Mouse (Mus musculus) heart, embryonic 13.5 days (tissue): ENCODE data around the gene Isg20. TPM values are rescaled to one million over a fixed set of nuclear protein-coding genes. Genes with fewer than 3 reads are reported as not detected.

Experiments used
- ATAC-seq: fragments of 200-750 bp; cut with Nextera tagmentation; 2 replicates; pipeline ENCODE4 v1.8.0; 2017; ENCODE audit warnings: moderate TSS enrichment; ENCODE audit not compliant: insufficient number of reproducible peaks, low FRiP score, low TSS enrichment; ENCODE audit errors: extremely low read depth
- H3K27ac ChIP-seq: fragments of 300-500 bp; sonication (generic); replicated peaks from 2 replicates; pipeline ENCODE4 v1.5.1; 2015; ENCODE audit warnings: moderate library complexity, mild to moderate bottlenecking, inconsistent platforms
- H3K27me3 ChIP-seq: fragments of 300-500 bp; sonication (generic); replicated peaks from 2 replicates; pipeline ENCODE4 v1.6.1; 2015; ENCODE audit warnings: mild to moderate bottlenecking, inconsistent platforms
- H3K36me3 ChIP-seq: fragments of 300-500 bp; sonication (generic); 2 replicates; pipeline ENCODE4 v1.6.1; 2015; ENCODE audit warnings: mild to moderate bottlenecking, inconsistent platforms
- H3K4me1 ChIP-seq: fragments of 300-500 bp; sonication (generic); 2 replicates; pipeline ENCODE4 v1.6.1; 2015; ENCODE audit warnings: inconsistent platforms
- H3K4me2 ChIP-seq: fragments of 300-500 bp; sonication (generic); 2 replicates; pipeline ENCODE4 v1.6.1; 2015; ENCODE audit warnings: inconsistent platforms, mild to moderate bottlenecking, moderate library complexity
- H3K4me3 ChIP-seq: fragments of 300-500 bp; sonication (generic); 2 replicates; pipeline ENCODE4 v1.5.1; 2015; ENCODE audit warnings: moderate library complexity, mild to moderate bottlenecking, inconsistent platforms
- H3K9ac ChIP-seq: fragments of 300-500 bp; sonication (generic); 2 replicates; pipeline ENCODE4 v1.6.1; 2015; ENCODE audit warnings: inconsistent platforms, mild to moderate bottlenecking, moderate library complexity
- H3K9me3 ChIP-seq: fragments of 300-500 bp; sonication (generic); 2 replicates; pipeline ENCODE4 v1.6.1; 2016; ENCODE audit warnings: inconsistent platforms
- WGBS: fragments of 180-500 bp; shearing (Covaris S2); methylation state at CpG from one replicate; pipeline ENCODE4 v1.1.7; 2015; ENCODE audit warnings: mixed read lengths; 5-methylcytosine and 5-hydroxymethylcytosine counted together
- polyA plus RNA-seq: library from polyadenylated mRNA; unstranded; fragments of >200 nt; fragmentation: Nextera tagmentation; extraction: Ambion mirVana; gene quantifications from 2 replicates; pipeline ENCODE4 v1.2.1, GENCODE M21; 2015

Gene Isg20
- polyA plus RNA-seq, 1 experiment from 2014 or later: 0.91 TPM

DNA sequence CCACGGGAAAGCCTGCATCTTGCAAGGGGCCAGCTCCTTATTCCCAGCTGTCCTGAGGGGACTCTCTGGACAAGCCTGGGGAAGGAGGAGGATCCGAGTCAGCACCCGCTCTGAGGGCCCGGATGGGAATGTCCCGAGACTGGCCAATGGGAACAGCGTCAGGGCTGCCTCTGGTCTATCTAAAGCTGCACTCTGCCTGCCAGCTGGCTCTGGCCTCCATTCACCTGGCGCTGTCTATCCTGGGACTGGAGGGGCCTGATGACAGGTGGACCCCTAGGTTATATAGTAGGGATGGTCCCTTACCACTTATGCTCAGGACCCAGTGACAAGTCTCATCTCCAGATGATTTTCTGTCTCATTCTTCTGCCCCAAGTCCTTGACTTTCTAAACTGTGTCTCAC lies 11.6 kb downstream of the Isg20 start:
- H3K27ac ChIP-seq: no peak overlapping the region
- no peak overlapping the region for H3K4me2 ChIP-seq
- peaks cover 41% of the 10 kb centered on the region for H3K27me3 ChIP-seq
- ATAC-seq: no peak; the same call in 1 of the 2 replicates
- 62% methylated on average over 7 of the region's 7 CpGs for WGBS
- H3K9ac ChIP-seq: no peak overlapping the region
- no peaks in the 10 kb centered on the region for H3K4me1 ChIP-seq
- H3K36me3 ChIP-seq: no peaks in the 10 kb centered on the region
- H3K9me3 ChIP-seq: no peaks in the 10 kb centered on the region
- no peak overlapping the region for H3K4me3 ChIP-seq

GRCm38 (mm10) chr7:78925680-78926079 lies 12.5 kb downstream of the Isg20 start:
- H3K9ac ChIP-seq: no peak overlapping the region
- no peak overlapping the region for H3K4me2 ChIP-seq
- H3K27me3 ChIP-seq: peaks cover 41% of the 10 kb centered on the region
- H3K9me3 ChIP-seq: no peaks in the 10 kb centered on the region
- no peak overlapping the region for H3K27ac ChIP-seq
- ATAC-seq: no peak
- H3K4me1 ChIP-seq: no peaks in the 10 kb centered on the region
- H3K4me3 ChIP-seq: no peak overlapping the region
- no peaks in the 10 kb centered on the region for H3K36me3 ChIP-seq
- 78% methylated on average over 7 of the region's 7 CpGs for WGBS

GRCm38 (mm10) chr7:78926156-78926555 lies 12.9 kb downstream of the Isg20 start:
- H3K27ac ChIP-seq: no peak overlapping the region
- no peak for ATAC-seq
- no peak overlapping the region for H3K4me2 ChIP-seq
- H3K4me3 ChIP-seq: no peak overlapping the region
- no peaks in the 10 kb centered on the region for H3K4me1 ChIP-seq
- H3K9me3 ChIP-seq: no peaks in the 10 kb centered on the region
- H3K9ac ChIP-seq: no peak overlapping the region
- H3K27me3 ChIP-seq: peaks cover 41% of the 10 kb centered on the region
- no peaks in the 10 kb centered on the region for H3K36me3 ChIP-seq
- 79% methylated on average over 9 of the region's 9 CpGs for WGBS

DNA sequence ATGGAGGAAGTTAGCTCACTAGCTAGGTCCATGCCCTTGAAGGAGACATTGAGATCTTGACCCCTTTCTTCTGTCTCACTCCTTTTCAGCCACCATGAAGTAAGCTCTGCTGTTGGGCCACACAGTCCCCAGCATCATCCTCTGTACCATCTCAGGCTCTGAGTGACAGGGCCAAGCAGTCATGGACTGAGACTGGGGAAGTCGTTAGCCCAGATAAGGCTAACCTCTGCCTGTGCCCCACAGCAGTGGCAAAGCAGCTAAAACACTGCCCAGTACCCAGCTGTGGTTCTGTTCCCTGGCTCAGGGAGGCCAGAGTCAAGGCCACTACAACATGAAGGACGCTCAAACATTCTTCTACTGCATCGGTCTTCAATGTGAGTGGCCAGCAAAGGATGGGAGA lies 14.0 kb downstream of the Isg20 start:
- peaks cover 33% of the 10 kb centered on the region for H3K27me3 ChIP-seq
- H3K9ac ChIP-seq: no peak overlapping the region
- no peaks in the 10 kb centered on the region for H3K36me3 ChIP-seq
- H3K4me2 ChIP-seq: no peak overlapping the region
- ATAC-seq: no peak
- no peaks in the 10 kb centered on the region for H3K9me3 ChIP-seq
- no peaks in the 10 kb centered on the region for H3K4me1 ChIP-seq
- WGBS: 58% methylated on average over 3 of the region's 3 CpGs
- no peak overlapping the region for H3K4me3 ChIP-seq
- no peak overlapping the region for H3K27ac ChIP-seq

DNA sequence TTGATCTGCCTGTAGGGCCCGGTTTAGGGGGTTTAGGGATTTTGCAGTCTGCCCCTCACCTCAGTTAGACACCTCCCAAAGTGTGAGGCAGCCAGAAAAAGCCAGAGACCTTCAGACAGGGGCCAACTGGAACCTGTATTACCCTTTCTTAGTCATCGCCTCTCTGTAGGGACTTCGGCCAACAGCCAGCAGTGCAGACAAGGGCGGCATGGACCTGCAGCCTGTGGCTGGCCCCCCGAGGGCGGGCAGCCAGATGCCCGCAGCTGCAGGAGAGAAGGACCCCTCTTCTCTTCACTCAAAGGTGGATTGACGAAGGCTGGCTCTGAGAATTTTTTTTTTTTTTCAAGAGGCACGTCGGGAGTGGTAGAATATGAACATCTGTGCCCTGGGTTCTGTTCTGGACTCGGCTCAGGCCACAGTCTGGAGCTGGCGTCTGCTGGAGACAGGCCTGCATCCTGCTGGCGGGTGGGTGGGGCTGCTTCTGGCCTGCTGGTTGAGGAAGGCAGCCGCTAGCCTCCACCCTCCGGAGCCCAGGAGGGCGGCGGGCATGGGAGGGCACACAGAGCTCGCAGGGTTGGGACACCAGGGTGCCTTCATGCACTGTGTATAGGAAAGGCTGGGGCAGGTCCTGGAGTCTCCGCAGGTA lies 25.9 kb downstream of the Isg20 start:
- ATAC-seq: no peak
- H3K4me3 ChIP-seq: no peak overlapping the region
- 60% methylated on average over 19 of the region's 19 CpGs for WGBS

DNA sequence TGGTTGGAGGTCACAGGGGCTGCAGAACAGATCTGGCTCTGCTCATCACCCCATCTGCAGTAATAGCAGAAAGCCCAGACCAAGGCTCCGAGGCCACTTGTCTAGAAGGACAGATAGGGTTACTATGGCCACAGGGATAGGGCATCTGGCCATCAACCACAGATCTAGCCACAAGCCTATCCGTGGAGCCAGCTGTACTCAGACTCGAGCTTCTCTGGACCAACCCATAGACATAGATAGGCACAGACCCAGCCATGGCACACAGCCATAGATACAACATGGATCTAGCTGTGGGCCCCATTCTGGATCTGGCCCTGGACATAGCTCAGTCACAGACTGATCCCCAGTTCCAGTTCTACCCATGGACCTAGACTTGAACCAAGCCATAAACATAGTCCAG lies 27.7 kb downstream of the Isg20 start:
- no peak overlapping the region for H3K4me2 ChIP-seq
- no peak overlapping the region for H3K27ac ChIP-seq
- no peak; the same call in 1 of the 2 replicates for ATAC-seq
- H3K4me1 ChIP-seq: 0 out of 2 replicates have a peak, but pooled peaks cover 3% of the 10 kb centered on the region
- 53% methylated on average over 3 of the region's 3 CpGs for WGBS
- H3K9me3 ChIP-seq: no peaks in the 10 kb centered on the region
- no peak overlapping the region for H3K9ac ChIP-seq
- H3K4me3 ChIP-seq: no peak overlapping the region
- H3K27me3 ChIP-seq: peaks cover 10% of the 10 kb centered on the region; the same call in 1 of the 2 replicates
- H3K36me3 ChIP-seq: no peaks in the 10 kb centered on the region

More for the DNA sequence above, 25.9 kb downstream of the Isg20 start:
- Histone ChIP-seq H3K27me3 (peaks cover 11% of the 10 kb centered on the region; the same call in 1 of the 2 replicates), H3K4me1 (0 out of 2 replicates have a peak, but pooled peaks cover 3% of the 10 kb centered on the region), H3K27ac (no peak overlapping the region), H3K9ac (no peak overlapping the region), H3K36me3 (no peaks in the 10 kb centered on the region), H3K4me2 (no peak overlapping the region), H3K9me3 (no peaks in the 10 kb centered on the region)

GRCm38 (mm10) chr7:78942544-78942943 lies 29.3 kb downstream of the Isg20 start:
- 0 out of 2 replicates have a peak, but pooled peaks cover 3% of the 10 kb centered on the region for H3K4me1 ChIP-seq
- H3K27me3 ChIP-seq: 0 out of 2 replicates have a peak, but pooled peaks cover 5% of the 10 kb centered on the region
- WGBS: 76% methylated on average over 2 of the region's 2 CpGs
- no peaks in the 10 kb centered on the region for H3K36me3 ChIP-seq
- no peaks in the 10 kb centered on the region for H3K9me3 ChIP-seq
- H3K27ac ChIP-seq: no peak overlapping the region
- ATAC-seq: no peak
- no peak overlapping the region for H3K4me3 ChIP-seq
- no peak overlapping the region for H3K4me2 ChIP-seq
- no peak overlapping the region for H3K9ac ChIP-seq

GRCm38 (mm10) chr7:78953886-78954572 lies 40.8 kb downstream of the Isg20 start:
- no peaks in the 10 kb centered on the region for H3K27me3 ChIP-seq
- WGBS: 28% methylated on average over 11 of the region's 11 CpGs

DNA sequence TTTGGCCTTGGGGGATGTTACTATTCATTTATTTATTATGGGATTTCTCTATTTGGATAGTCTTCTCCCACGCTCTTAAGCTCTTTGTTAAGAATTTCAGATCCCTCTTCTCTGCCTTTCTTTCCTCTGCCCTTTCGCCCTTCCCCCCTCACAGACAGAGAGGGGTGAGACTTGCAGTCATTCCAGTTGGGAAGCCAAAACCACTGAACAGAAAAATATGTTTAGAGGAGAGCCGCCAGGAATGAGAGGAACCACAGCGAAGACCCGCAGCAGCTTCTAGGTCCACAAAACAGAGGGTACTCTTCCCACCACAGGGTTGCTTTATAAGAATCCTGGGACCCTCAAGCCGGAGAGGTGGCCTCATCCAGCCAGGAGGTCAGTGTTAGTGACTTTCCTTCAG lies 41.4 kb downstream of the Isg20 start:
- H3K9ac ChIP-seq: no peak overlapping the region
- H3K9me3 ChIP-seq: no peaks in the 10 kb centered on the region
- no peak overlapping the region for H3K4me3 ChIP-seq
- H3K4me2 ChIP-seq: no peak overlapping the region
- H3K4me1 ChIP-seq: peaks cover 17% of the 10 kb centered on the region
- no peak for ATAC-seq
- H3K27me3 ChIP-seq: no peaks in the 10 kb centered on the region
- 84% methylated on average over 6 of the region's 6 CpGs for WGBS
- no peak overlapping the region for H3K27ac ChIP-seq
- H3K36me3 ChIP-seq: no peaks in the 10 kb centered on the region

More at GRCm38 (mm10) chr7:78953886-78954572, 40.8 kb downstream of the Isg20 start:
- no peaks in the 10 kb centered on the region for H3K36me3 ChIP-seq
- H3K9me3 ChIP-seq: no peaks in the 10 kb centered on the region
- no peak overlapping the region for H3K9ac ChIP-seq
- no peak overlapping the region for H3K27ac ChIP-seq
- H3K4me1 ChIP-seq: peaks cover 17% of the 10 kb centered on the region
- H3K4me2 ChIP-seq: peak overlapping the region; percentile 51
- H3K4me3 ChIP-seq: peak overlapping the region; percentile 6; the same call in 1 of the 2 replicates
- no peak for ATAC-seq

DNA sequence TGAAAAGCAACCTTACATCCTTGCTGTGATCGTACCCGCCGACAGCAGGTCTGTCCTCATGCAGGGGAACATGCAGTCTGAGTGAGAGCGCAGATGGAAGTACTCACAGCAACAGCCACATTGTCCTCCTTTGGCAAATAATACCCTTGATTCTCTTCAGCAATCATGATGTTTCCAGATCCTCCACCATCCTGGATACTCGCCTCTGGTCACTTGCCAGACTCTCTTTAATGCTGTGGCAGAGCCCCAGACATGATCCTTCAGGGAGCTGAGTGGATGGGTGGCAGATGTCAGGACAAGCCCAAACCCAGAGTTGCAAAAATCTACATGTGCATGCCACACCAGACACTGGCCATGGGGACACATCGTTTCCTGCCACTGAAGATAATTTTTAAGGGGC lies 41.9 kb downstream of the Isg20 start:
- H3K9ac ChIP-seq: no peak overlapping the region
- H3K4me1 ChIP-seq: peaks cover 17% of the 10 kb centered on the region
- no peak for ATAC-seq
- H3K4me2 ChIP-seq: no peak overlapping the region
- no peak overlapping the region for H3K27ac ChIP-seq
- no peak overlapping the region for H3K4me3 ChIP-seq
- WGBS: 74% methylated on average over 6 of the region's 6 CpGs
- H3K9me3 ChIP-seq: no peaks in the 10 kb centered on the region
- H3K36me3 ChIP-seq: no peaks in the 10 kb centered on the region
- no peaks in the 10 kb centered on the region for H3K27me3 ChIP-seq

DNA sequence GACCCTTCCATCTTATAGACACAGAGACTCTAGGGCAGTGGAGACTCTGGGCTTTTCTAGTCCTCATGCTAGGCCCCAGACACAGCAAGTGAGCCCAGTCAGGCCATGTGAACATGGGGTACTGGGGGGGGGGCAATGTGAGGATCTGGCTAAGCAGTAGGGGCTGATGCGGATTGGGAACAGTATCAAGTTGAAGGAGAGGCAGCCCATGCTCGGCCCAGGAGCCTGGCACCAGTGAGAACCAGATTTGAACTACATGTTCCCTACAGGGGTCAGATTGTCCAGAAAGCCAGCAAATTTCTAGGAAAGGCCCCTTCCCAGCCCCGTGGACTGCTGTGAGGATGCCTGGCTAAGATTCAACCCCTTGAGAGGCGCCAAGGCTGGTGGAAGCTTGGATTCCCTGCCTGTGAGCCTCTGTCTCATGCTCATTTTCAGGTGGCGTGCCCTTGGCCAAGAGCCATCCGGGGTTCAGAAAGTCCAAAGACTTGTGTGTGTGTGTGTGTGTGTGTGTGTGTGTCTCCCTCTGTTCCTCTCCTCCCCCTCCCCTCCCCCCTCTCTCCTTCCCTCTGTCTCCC lies 45.4 kb downstream of the Isg20 start:
- no peak overlapping the region for H3K4me2 ChIP-seq
- ATAC-seq: no peak
- 68% methylated on average over 6 of the region's 6 CpGs for WGBS

More for the DNA sequence above, 45.4 kb downstream of the Isg20 start:
- Histone ChIP-seq H3K9ac (no peak overlapping the region), H3K27me3 (no peaks in the 10 kb centered on the region), H3K9me3 (no peaks in the 10 kb centered on the region), H3K4me3 (no peak overlapping the region), H3K27ac (no peak overlapping the region), H3K4me1 (peaks cover 8% of the 10 kb centered on the region; the same call in 1 of the 2 replicates), H3K36me3 (no peaks in the 10 kb centered on the region)
